Mouse (Mus musculus) forebrain, embryonic 16.5 days (tissue): ENCODE measurements around the gene Zfyve19. TPM values are rescaled to one million over a fixed set of nuclear protein-coding genes. Genes with fewer than 3 reads are reported as not detected.
A peak's percentile ranks its signal among the peaks of the same experiment; 100 is the strongest.

Experiments
- ATAC-seq: fragments of 200-750 bp; cut with Nextera tagmentation; 2 replicates; pipeline ENCODE4 v1.8.0; 2017; ENCODE audit warnings: mild to moderate bottlenecking, moderate library complexity
- H3K27ac ChIP-seq: fragments of 300-500 bp; sonication (generic); 2 replicates; pipeline ENCODE4 v1.5.1; 2014; ENCODE audit warnings: low read length, control low read depth
- H3K27me3 ChIP-seq: fragments of 300-500 bp; sonication (generic); replicated peaks from 2 replicates; pipeline ENCODE4 v1.6.1; 2014; ENCODE audit warnings: low read length; ENCODE audit not compliant: control insufficient read depth, insufficient read depth
- H3K36me3 ChIP-seq: fragments of 300-500 bp; sonication (generic); 2 replicates; pipeline ENCODE4 v1.6.1; 2014; ENCODE audit not compliant: control insufficient read depth, insufficient read depth
- H3K4me1 ChIP-seq: fragments of 300-500 bp; sonication (generic); replicated peaks from 2 replicates; pipeline ENCODE4 v1.6.1; 2014; ENCODE audit warnings: low read length; ENCODE audit not compliant: control insufficient read depth, insufficient read depth
- H3K4me2 ChIP-seq: fragments of 300-500 bp; sonication (generic); 2 replicates; pipeline ENCODE4 v1.6.1; 2014; ENCODE audit warnings: mild to moderate bottlenecking, low read length, control low read depth
- H3K4me3 ChIP-seq: fragments of 300-500 bp; sonication (generic); replicated peaks from 2 replicates; pipeline ENCODE4 v1.5.1; 2014; ENCODE audit warnings: mild to moderate bottlenecking, low read length, control low read depth
- H3K9ac ChIP-seq: fragments of 300-500 bp; sonication (generic); replicated peaks from 2 replicates; pipeline ENCODE4 v1.6.1; 2014; ENCODE audit warnings: low read depth, low read length, control low read depth
- H3K9me3 ChIP-seq: fragments of 300-500 bp; sonication (generic); 2 replicates; pipeline ENCODE4 v1.6.1; 2016; ENCODE audit warnings: low read length; ENCODE audit not compliant: control insufficient read depth
- WGBS: fragments of 180-500 bp; shearing (Covaris S2); extraction: QIAGEN DNeasy Blood & Tissue Kit; methylation state at CpG from one replicate; pipeline ENCODE4 v1.1.7; 2014; 5-methylcytosine and 5-hydroxymethylcytosine counted together
- polyA plus RNA-seq: library from polyadenylated mRNA; unstranded; fragments of >200 nt; fragmentation: Nextera tagmentation; extraction: Ambion mirVana; gene quantifications from 2 replicates; pipeline ENCODE4 v1.2.1, GENCODE M21; 2015

Gene Zfyve19
- polyA plus RNA-seq, 1 experiment from 2014 or later: 66.9 TPM

DNA sequence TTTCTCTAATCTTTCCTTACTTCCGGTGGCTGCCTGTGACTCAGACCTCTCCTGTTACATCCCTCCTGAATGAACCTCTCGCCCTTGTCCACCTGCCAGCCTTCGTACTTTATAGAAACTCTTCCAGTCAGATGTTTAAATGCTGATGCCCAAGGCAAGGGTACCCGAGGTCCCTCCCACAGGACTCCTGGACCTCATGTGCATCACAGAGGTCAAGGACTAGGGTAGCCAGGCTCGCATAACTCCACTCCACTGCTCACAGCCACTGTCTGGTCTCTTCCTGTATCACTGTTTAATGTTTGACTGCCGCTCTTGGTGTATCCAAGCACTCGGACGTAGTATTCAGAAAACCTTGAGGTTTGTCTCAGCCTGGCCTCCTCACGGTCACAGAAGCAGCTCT is 34.1 kb downstream of the Zfyve19 start:
- Histone ChIP-seq H3K27me3 (peaks cover 21% of the 10 kb centered on the region), H3K9me3 (no peaks in the 10 kb centered on the region), H3K9ac (no peak overlapping the region), H3K27ac (no peak overlapping the region), H3K4me2 (no peak overlapping the region), H3K4me3 (no peak overlapping the region), H3K36me3 (no peaks in the 10 kb centered on the region), H3K4me1 (peaks cover 4% of the 10 kb centered on the region)
- WGBS: 81% methylated on average over 9 of the region's 9 CpGs
- no peak for ATAC-seq

- Histone ChIP-seq H3K4me1 (no peaks in the 10 kb centered on the region), H3K27me3 (no peaks in the 10 kb centered on the region), H3K9ac (no peak overlapping the region), H3K4me2 (no peak overlapping the region), H3K36me3 (no peaks in the 10 kb centered on the region), H3K4me3 (no peak overlapping the region), H3K27ac (no peak overlapping the region), H3K9me3 (no peaks in the 10 kb centered on the region)
- 91% methylated on average over 7 of the region's 7 CpGs for WGBS
- ATAC-seq: no peak
These were observed 36.8 kb downstream of the Zfyve19 start for GRCm38 (mm10) chr2:119245246-119245645.

DNA sequence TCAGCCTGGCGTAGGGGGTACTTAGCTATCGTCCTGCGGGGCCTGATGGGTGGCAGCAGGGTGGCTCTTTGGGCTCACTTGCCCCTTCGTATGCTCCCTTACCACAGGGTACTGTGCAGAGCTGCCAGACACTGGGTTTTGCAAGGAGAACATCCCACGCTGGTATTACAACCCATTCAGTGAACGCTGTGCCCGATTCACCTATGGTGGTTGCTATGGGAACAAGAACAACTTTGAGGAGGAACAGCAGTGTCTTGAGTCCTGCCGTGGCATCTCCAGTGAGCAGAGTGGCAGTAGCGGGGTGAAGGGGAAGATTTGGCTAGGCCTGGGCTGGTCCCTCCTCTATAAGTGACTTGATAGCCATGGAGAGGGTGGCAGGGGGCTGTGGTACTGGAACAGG is 39.5 kb downstream of the Zfyve19 start:
- no peak for ATAC-seq
- Histone ChIP-seq H3K27ac (no peak overlapping the region), H3K4me2 (no peak overlapping the region), H3K36me3 (no peaks in the 10 kb centered on the region), H3K9ac (no peak overlapping the region), H3K4me3 (no peak overlapping the region), H3K9me3 (no peaks in the 10 kb centered on the region), H3K4me1 (0 out of 2 replicates have a peak, but pooled peaks cover 2% of the 10 kb centered on the region), H3K27me3 (no peaks in the 10 kb centered on the region)
- 85% methylated on average over 9 of the region's 9 CpGs for WGBS

- Histone ChIP-seq H3K27me3 (peaks cover 4% of the 10 kb centered on the region), H3K4me1 (0 out of 2 replicates have a peak, but pooled peaks cover 2% of the 10 kb centered on the region), H3K9ac (no peak overlapping the region), H3K4me2 (no peak overlapping the region), H3K4me3 (no peak overlapping the region), H3K36me3 (no peaks in the 10 kb centered on the region), H3K9me3 (no peaks in the 10 kb centered on the region), H3K27ac (no peak overlapping the region)
- no peak for ATAC-seq
- 76% methylated on average over 4 of the region's 4 CpGs for WGBS
These were observed 41.2 kb downstream of the Zfyve19 start for GRCm38 (mm10) chr2:119249592-119250061.

- H3K4me2 ChIP-seq: no peak overlapping the region
- H3K27ac ChIP-seq: no peak overlapping the region
- WGBS: 57% methylated on average over 5 of the region's 5 CpGs
- ATAC-seq: 0 out of 2 replicates have a peak, but pooled peaks have one; percentile 10
- H3K36me3 ChIP-seq: no peaks in the 10 kb centered on the region
- H3K27me3 ChIP-seq: peaks cover 8% of the 10 kb centered on the region
- H3K9ac ChIP-seq: no peak overlapping the region
- no peak overlapping the region for H3K4me3 ChIP-seq
- H3K4me1 ChIP-seq: 0 out of 2 replicates have a peak, but pooled peaks cover 2% of the 10 kb centered on the region
- no peaks in the 10 kb centered on the region for H3K9me3 ChIP-seq
These were observed 42.0 kb downstream of the Zfyve19 start for GRCm38 (mm10) chr2:119250377-119250776.

DNA sequence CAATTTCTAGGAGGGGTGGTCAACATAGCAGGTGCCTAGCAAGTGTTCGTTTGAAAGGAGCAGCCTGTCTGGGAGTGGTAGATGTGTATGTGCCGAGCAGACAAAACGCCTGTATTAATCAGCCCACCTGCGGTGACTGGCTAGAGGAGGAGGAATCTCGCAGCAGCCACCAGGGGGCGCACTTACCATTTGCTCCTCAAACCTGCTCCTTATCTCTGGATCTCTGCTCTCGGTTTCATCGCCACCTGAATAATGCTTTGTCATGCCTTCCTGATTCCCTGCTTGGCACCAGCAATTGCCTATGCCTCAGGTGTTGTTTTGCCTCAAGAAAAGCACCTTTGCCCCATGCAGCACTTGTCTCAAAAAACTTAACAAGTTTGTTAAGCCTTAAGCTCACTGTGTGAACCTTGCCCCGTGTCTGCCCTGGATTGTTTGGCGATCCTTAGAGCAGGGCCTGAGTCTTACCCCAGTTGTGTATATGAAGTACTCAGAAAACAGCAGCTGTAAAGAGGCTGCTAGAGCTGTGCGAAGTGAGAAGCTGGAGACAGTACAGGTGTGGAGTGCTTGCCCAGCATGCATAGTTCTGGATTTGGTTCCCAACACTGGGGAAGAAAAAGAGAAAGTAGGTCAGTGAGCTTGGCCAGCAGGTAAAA is 42.5 kb downstream of the Zfyve19 start:
- Histone ChIP-seq H3K4me2 (no peak overlapping the region), H3K4me3 (no peak overlapping the region), H3K27ac (no peak overlapping the region), H3K27me3 (peaks cover 8% of the 10 kb centered on the region), H3K4me1 (0 out of 2 replicates have a peak, but pooled peaks cover 2% of the 10 kb centered on the region), H3K36me3 (no peaks in the 10 kb centered on the region), H3K9ac (no peak overlapping the region), H3K9me3 (no peaks in the 10 kb centered on the region)
- ATAC-seq: peak; percentile 59; the same call in 1 of the 2 replicates
- WGBS: 16% methylated on average over 11 of the region's 11 CpGs

GRCm38 (mm10) chr2:119254976-119255375 is 46.6 kb downstream of the Zfyve19 start:
- Histone ChIP-seq H3K27me3 (peaks cover 8% of the 10 kb centered on the region), H3K4me1 (0 out of 2 replicates have a peak, but pooled peaks cover 2% of the 10 kb centered on the region), H3K4me3 (no peak overlapping the region), H3K4me2 (no peak overlapping the region), H3K27ac (no peak overlapping the region), H3K9ac (no peak overlapping the region), H3K36me3 (no peaks in the 10 kb centered on the region), H3K9me3 (no peaks in the 10 kb centered on the region)
- WGBS: 5% methylated on average over 7 of the region's 7 CpGs
- ATAC-seq: no peak

GRCm38 (mm10) chr2:119260518-119260917 is 52.1 kb downstream of the Zfyve19 start:
- Histone ChIP-seq H3K4me1 (no peaks in the 10 kb centered on the region), H3K36me3 (no peaks in the 10 kb centered on the region), H3K4me2 (no peak overlapping the region), H3K9ac (no peak overlapping the region), H3K27ac (no peak overlapping the region), H3K9me3 (no peaks in the 10 kb centered on the region), H3K27me3 (no peaks in the 10 kb centered on the region), H3K4me3 (no peak overlapping the region)
- no peak for ATAC-seq
- 75% methylated on average over 1 of the region's 1 CpGs for WGBS

DNA sequence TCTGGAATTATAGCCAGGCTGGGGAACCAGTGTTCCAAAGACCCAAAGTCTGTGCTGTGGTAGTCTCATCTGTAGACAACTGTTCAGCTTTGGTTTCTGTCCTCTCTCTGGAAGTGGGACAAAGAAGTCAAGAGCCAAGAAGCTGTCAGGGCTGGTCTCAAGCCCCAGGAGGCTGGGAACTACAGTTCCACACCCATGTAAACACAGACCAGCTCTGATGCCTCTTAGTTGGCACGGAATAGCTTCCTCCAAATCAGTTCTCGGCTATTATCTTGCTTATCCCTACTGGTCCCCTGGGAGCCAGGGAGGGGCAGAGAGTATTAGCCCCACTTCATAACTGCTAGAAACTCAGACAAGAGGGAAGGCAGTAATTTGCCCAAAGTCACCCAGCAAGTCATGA is 52.9 kb downstream of the Zfyve19 start:
- no peak for ATAC-seq

More for the DNA sequence above, 52.9 kb downstream of the Zfyve19 start:
- Histone ChIP-seq H3K9ac (no peak overlapping the region), H3K4me1 (no peaks in the 10 kb centered on the region), H3K36me3 (no peaks in the 10 kb centered on the region), H3K27me3 (no peaks in the 10 kb centered on the region), H3K4me3 (no peak overlapping the region), H3K4me2 (no peak overlapping the region), H3K9me3 (no peaks in the 10 kb centered on the region), H3K27ac (no peak overlapping the region)
- 50% methylated on average over 2 of the region's 2 CpGs for WGBS
